ENCODE assay signal across 18 mouse cellular contexts in genomic region chr3:68974639-68975532, GRCm38 (mm10). TPM values are rescaled to one million over a fixed set of nuclear protein-coding genes. Genes with fewer than 3 reads are reported as not detected.
DNase-seq lines count a peak whose midpoint lies in the region; ATAC-seq and TF ChIP-seq lines count a peak whose summit lies in the region.
"Had no signal": no experiment of that assay in that cellular context is flagged by ENCODE, and none has a peak within 500 bp of the region (broad histone marks: within the 10 kb centered on the region; RNA-seq: fewer than 3 reads in every experiment).

No protein-coding gene starts in this region.

- H3K27me3 ChIP-seq in liver, embryonic 11.5 days (replicated peaks; ENCODE audit: control insufficient read depth, insufficient read depth, low read length) = no peaks in the 10 kb centered on the region
- no peaks in the 10 kb centered on the region for H3K27me3 ChIP-seq in liver, embryonic 14.5 days (ENCODE audit: control insufficient read depth, insufficient read depth, low read length)
- H3K27me3 ChIP-seq in forebrain, embryonic 15.5 days = no peaks in the 10 kb centered on the region
- H3K27me3 ChIP-seq: heart, embryonic 13.5 days; megakaryocyte, embryonic 14.5 days had no signal

- intact Hi-C loops in gastrocnemius, postnatal 36 days (cut with DNase I) = no loop called here

- no peak for DNase-seq in liver, embryonic 11.5 days (ENCODE audit: low spot score)
- DNase-seq in liver = no peak
- no peak for DNase-seq in liver, embryonic 14.5 days (ENCODE audit: low read depth in 3 of 3, low spot score in 3 of 3)
- peak; percentile 58 to 63 for DNase-seq in thymus, postnatal 10 days (ENCODE audit: low spot score in 2 of 2)
- DNase-seq in gastrocnemius, adult 18-20 months (ENCODE audit: low spot score) = no peak
- DNase-seq in gastrocnemius, postnatal 36 days = no peak
- DNase-seq: adrenal gland, postnatal 25 days; cerebellum, postnatal 10 days; kidney, adult 11 months; kidney, postnatal 14 days; lung, adult 18-20 months; right cerebral cortex, postnatal 4 days had no signal

- ATAC-seq in liver, embryonic 11.5 days (replicated peaks; ENCODE audit: low FRiP score) = no peak
- ATAC-seq in CD4-positive, CD25-positive, alpha-beta regulatory T cell, adult 4 months = peak; percentile 62
- no peak for ATAC-seq in liver, embryonic 14.5 days (ENCODE audit: insufficient read depth)
- no peak for ATAC-seq in forebrain, embryonic 15.5 days (replicated peaks)
- ATAC-seq: midbrain, embryonic 16.5 days had no signal

- peak overlapping the region; percentile 55 for H3K4me2 ChIP-seq in liver, embryonic 11.5 days
- H3K4me2 ChIP-seq in liver, embryonic 14.5 days (ENCODE audit: low read depth) = peak overlapping the region; percentile 54
- H3K4me2 ChIP-seq in forebrain, embryonic 15.5 days (replicated peaks) = no peak overlapping the region
- H3K4me2 ChIP-seq: heart, embryonic 13.5 days; hindbrain, embryonic 14.5 days had no signal

- WGBS in liver, embryonic 11.5 days = 77% methylated on average over 8 of the region's 8 CpGs
- WGBS in liver, embryonic 14.5 days (ENCODE audit: insufficient replicate concordance) = 70% methylated on average over 8 of the region's 8 CpGs
- WGBS in forebrain, embryonic 15.5 days = 89% methylated on average over 8 of the region's 8 CpGs

- H3K36me3 ChIP-seq in liver, embryonic 11.5 days (ENCODE audit: control insufficient read depth, insufficient read depth, low read length) = no peaks in the 10 kb centered on the region
- no peaks in the 10 kb centered on the region; the same call in 1 of the 2 replicates for H3K36me3 ChIP-seq in liver, embryonic 14.5 days (replicated peaks; ENCODE audit: control insufficient read depth, insufficient read depth, low read depth)
- H3K36me3 ChIP-seq in forebrain, embryonic 15.5 days = no peaks in the 10 kb centered on the region

- H3K9me3 ChIP-seq in liver, embryonic 11.5 days (ENCODE audit: control insufficient read depth, low read length) = no peaks in the 10 kb centered on the region
- H3K9me3 ChIP-seq in liver, embryonic 14.5 days (ENCODE audit: control insufficient read depth, low read length) = no peaks in the 10 kb centered on the region
- H3K9me3 ChIP-seq in forebrain, embryonic 15.5 days = no peaks in the 10 kb centered on the region
- H3K9me3 ChIP-seq: heart, embryonic 13.5 days; megakaryocyte, embryonic 14.5 days had no signal

- peak overlapping the region; percentile 75 for H3K27ac ChIP-seq in liver, embryonic 11.5 days (ENCODE audit: low read depth, low read length)
- peak overlapping the region; percentile 78 for H3K27ac ChIP-seq in liver, embryonic 14.5 days
- H3K27ac ChIP-seq in forebrain, embryonic 15.5 days (replicated peaks) = no peak overlapping the region
- H3K27ac ChIP-seq: hindbrain, embryonic 14.5 days had no signal

- H3K4me3 ChIP-seq in liver, embryonic 11.5 days (ENCODE audit: low read depth, low read length) = no peak overlapping the region
- H3K4me3 ChIP-seq in liver, embryonic 14.5 days (ENCODE audit: insufficient read depth in 1 of 2, low read depth in 2 of 2, low read length in 2 of 2) = no peak overlapping the region
- no peak overlapping the region for H3K4me3 ChIP-seq in forebrain, embryonic 15.5 days
- H3K4me3 ChIP-seq: heart, embryonic 13.5 days; megakaryocyte, embryonic 14.5 days had no signal

- no peak for TF ChIP-seq EP300 in liver, embryonic 14.5 days (IDR thresholded peaks at IDR 0.05; ENCODE audit: low read depth)

- H3K4me1 ChIP-seq in liver, embryonic 11.5 days (replicated peaks; ENCODE audit: control insufficient read depth, insufficient read depth, low read length) = peaks cover 23% of the 10 kb centered on the region
- peaks cover 23 to 35% of the 10 kb centered on the region in 2 experiments for H3K4me1 ChIP-seq in liver, embryonic 14.5 days (replicated peaks; ENCODE audit: control insufficient read depth in 2 of 2, insufficient read depth in 2 of 2, low read length in 1 of 2)
- no peaks in the 10 kb centered on the region for H3K4me1 ChIP-seq in forebrain, embryonic 15.5 days

- no peak for TF ChIP-seq CTCF in liver, embryonic 14.5 days (IDR thresholded peaks at IDR 0.05; ENCODE audit: low read depth)

- no peak overlapping the region for H3K9ac ChIP-seq in liver, embryonic 11.5 days (ENCODE audit: low read depth, low read length)
- H3K9ac ChIP-seq in liver, embryonic 14.5 days (replicated peaks) = peak overlapping the region; percentile 24; the same call in 1 of the 2 replicates
- H3K9ac ChIP-seq in forebrain, embryonic 15.5 days (replicated peaks) = no peak overlapping the region
- H3K9ac ChIP-seq: heart, embryonic 13.5 days; hindbrain, embryonic 14.5 days had no signal

RNA-seq across cellular contexts. Expression of gene Ift80, which starts 29.5 kb away (rescaled TPM):
- polyA plus RNA-seq in liver, embryonic 11.5 days (2014; fragmentation: Nextera tagmentation; extraction: Ambion mirVana) = 10.0 and 10.9 TPM in 2 replicates
- 100 to 1,000 TPM; 165 to 175 TPM for polyA plus RNA-seq in CD4-positive, CD25-positive, alpha-beta regulatory T cell, adult 4 months (2017; shearing (Covaris generic))
- 7.8 and 9.7 TPM in 2 replicates for polyA plus RNA-seq in liver, embryonic 14.5 days (2012; rRNA removed)
- polyA plus RNA-seq in liver, embryonic 14.5 days (2014; fragmentation: Nextera tagmentation; extraction: Ambion mirVana) = 6.2 and 6.4 TPM in 2 replicates
- 10.9 and 11.7 TPM in 2 replicates for polyA plus RNA-seq in forebrain, embryonic 15.5 days (2015; fragmentation: Nextera tagmentation; extraction: Ambion mirVana)
- 1 to 10 TPM; 3.3 to 5.0 TPM for total RNA-seq in gastrocnemius, adult 18-20 months (2021)
- 1 to 10 TPM; 2.6 to 3.9 TPM for total RNA-seq in gastrocnemius, postnatal 36 days (2021)

RNA-seq across cellular contexts. Expression of gene Smc4, which starts 29.7 kb away (rescaled TPM):
- 200 and 213 TPM in 2 replicates for polyA plus RNA-seq in liver, embryonic 11.5 days (2014; fragmentation: Nextera tagmentation; extraction: Ambion mirVana)
- 100 to 1,000 TPM; 450 to 528 TPM for polyA plus RNA-seq in CD4-positive, CD25-positive, alpha-beta regulatory T cell, adult 4 months (2017; shearing (Covaris generic))
- polyA plus RNA-seq in liver, embryonic 14.5 days (2012; rRNA removed) = 18.6 and 50.6 TPM in 2 replicates
- 124 and 143 TPM in 2 replicates for polyA plus RNA-seq in liver, embryonic 14.5 days (2014; fragmentation: Nextera tagmentation; extraction: Ambion mirVana)
- polyA plus RNA-seq in forebrain, embryonic 15.5 days (2015; fragmentation: Nextera tagmentation; extraction: Ambion mirVana) = 102 and 106 TPM in 2 replicates
- total RNA-seq in gastrocnemius, adult 18-20 months (2021) = 1 to 10 TPM; 3.9 to 4.1 TPM
- 1 to 10 TPM; 7.6 to 9.0 TPM for total RNA-seq in gastrocnemius, postnatal 36 days (2021)

Comparison
In these comparisons a context has a peak if more than half of its experiments do, and no peak if none do; other contexts are left out.
1. DNase-seq: peak in thymus, postnatal 10 days (2 of 2); none in liver, embryonic 11.5 days (single experiment), liver (single experiment), liver, embryonic 14.5 days (0 of 3), gastrocnemius, adult 18-20 months (single experiment) and gastrocnemius, postnatal 36 days (0 of 2).
2. RNA of gene Ift80, which starts 29.5 kb away (polyA plus RNA-seq): 165 to 175 TPM in CD4-positive, CD25-positive, alpha-beta regulatory T cell, adult 4 months; 10.9 to 11.7 TPM in forebrain, embryonic 15.5 days, 10.0 to 10.9 TPM in liver, embryonic 11.5 days and 6.2 to 9.7 TPM in liver, embryonic 14.5 days; every median in the first group is over 10 times any median in the second.